Mouse (Mus musculus) liver, embryonic 13.5 days (tissue): ENCODE data around the gene Acp2. TPM values are rescaled to one million over a fixed set of nuclear protein-coding genes. Genes with fewer than 3 reads are reported as not detected.

Experiments
- ATAC-seq: fragments of 200-750 bp; cut with Nextera tagmentation; 2 replicates; pipeline ENCODE4 v1.8.0; 2017; ENCODE audit warnings: low read depth, mild to moderate bottlenecking, moderate number of reproducible peaks, moderate library complexity
- DNase-seq: peaks from one replicate; pipeline ENCODE4 v3.0.0; 2022
- H3K27ac ChIP-seq: fragments of 300-500 bp; sonication (generic); 2 replicates; pipeline ENCODE4 v1.5.1; 2015; ENCODE audit warnings: moderate library complexity, mild to moderate bottlenecking, inconsistent platforms
- H3K27me3 ChIP-seq: fragments of 300-500 bp; sonication (generic); 2 replicates; pipeline ENCODE4 v1.6.1; 2015; ENCODE audit warnings: mild to moderate bottlenecking, inconsistent platforms
- H3K36me3 ChIP-seq: fragments of 300-500 bp; sonication (generic); 2 replicates; pipeline ENCODE4 v1.6.1; 2015; ENCODE audit warnings: mild to moderate bottlenecking, inconsistent platforms
- H3K4me1 ChIP-seq: fragments of 300-500 bp; sonication (generic); replicated peaks from 2 replicates; pipeline ENCODE4 v1.6.1; 2015; ENCODE audit warnings: inconsistent platforms
- H3K4me2 ChIP-seq: fragments of 300-500 bp; sonication (generic); 2 replicates; pipeline ENCODE4 v1.6.1; 2015; ENCODE audit warnings: inconsistent platforms, mild to moderate bottlenecking, moderate library complexity
- H3K4me3 ChIP-seq: fragments of 300-500 bp; sonication (generic); replicated peaks from 2 replicates; pipeline ENCODE4 v1.5.1; 2015; ENCODE audit warnings: mild to moderate bottlenecking, inconsistent platforms
- H3K9ac ChIP-seq: fragments of 300-500 bp; sonication (generic); 2 replicates; pipeline ENCODE4 v1.6.1; 2015; ENCODE audit warnings: mild to moderate bottlenecking, inconsistent platforms
- H3K9me3 ChIP-seq: fragments of 300-500 bp; sonication (generic); replicated peaks from 2 replicates; pipeline ENCODE4 v1.6.1; 2016; ENCODE audit warnings: inconsistent platforms
- WGBS: fragments of 180-500 bp; shearing (Covaris S2); methylation state at CpG from one replicate; pipeline ENCODE4 v1.1.7; 2015; ENCODE audit not compliant: insufficient replicate concordance; 5-methylcytosine and 5-hydroxymethylcytosine counted together
- polyA plus RNA-seq: library from polyadenylated mRNA; unstranded; fragments of >200 nt; fragmentation: Nextera tagmentation; extraction: Ambion mirVana; gene quantifications from 2 replicates; pipeline ENCODE4 v1.2.1, GENCODE M21; 2015

Gene Acp2
- polyA plus RNA-seq, 1 experiment from 2014 or later: 8.2 TPM

DNA sequence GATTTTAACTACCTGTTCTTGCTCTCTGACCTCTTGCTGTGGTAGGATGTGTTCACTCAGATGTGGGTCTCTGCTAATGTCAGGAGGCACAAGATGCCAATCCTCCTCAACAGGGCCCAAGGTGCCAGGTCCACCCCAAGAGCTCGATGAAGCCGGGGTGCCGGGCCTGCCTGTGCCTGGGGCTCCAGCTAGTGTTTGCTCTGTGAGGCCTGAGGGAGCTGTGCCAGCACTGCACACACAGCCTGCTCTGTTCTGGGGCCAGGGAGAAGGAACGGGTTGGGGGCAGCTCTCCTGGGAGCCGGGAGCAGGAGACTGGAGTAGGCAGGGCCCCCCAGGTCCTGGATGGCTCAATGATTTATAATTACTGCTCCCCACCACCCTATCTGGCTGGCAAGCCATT is 55.4 kb downstream of the Acp2 start:
- Histone ChIP-seq H3K4me1 (peaks cover 21% of the 10 kb centered on the region), H3K27me3 (peaks cover 73% of the 10 kb centered on the region), H3K4me2 (peak overlapping the region; percentile 56), H3K36me3 (peaks cover 12% of the 10 kb centered on the region), H3K9ac (peak overlapping the region; percentile 37), H3K4me3 (peak overlapping the region; percentile 50), H3K27ac (0 out of 2 replicates have a peak overlapping the region, but pooled peaks have one; percentile 9), H3K9me3 (no peaks in the 10 kb centered on the region)
- ATAC-seq (no peak), DNase-seq (no peak)
- WGBS: 68% methylated on average over 5 of the region's 5 CpGs

- DNase-seq: no peak
- peaks cover 12% of the 10 kb centered on the region for H3K36me3 ChIP-seq
- no peak overlapping the region for H3K9ac ChIP-seq
- 23% methylated on average over 1 of the region's 1 CpGs for WGBS
- H3K4me1 ChIP-seq: peaks cover 24% of the 10 kb centered on the region
- no peaks in the 10 kb centered on the region for H3K9me3 ChIP-seq
- peak overlapping the region; percentile 56; the same call in 1 of the 2 replicates for H3K4me2 ChIP-seq
- ATAC-seq: no peak
- H3K27me3 ChIP-seq: peaks cover 66% of the 10 kb centered on the region
- no peak overlapping the region for H3K4me3 ChIP-seq
- no peak overlapping the region for H3K27ac ChIP-seq
These were observed 56.1 kb downstream of the Acp2 start for GRCm38 (mm10) chr2:91258830-91259229.

GRCm38 (mm10) chr2:91259493-91259892 is 56.8 kb downstream of the Acp2 start:
- H3K27me3 ChIP-seq: peaks cover 59% of the 10 kb centered on the region
- H3K36me3 ChIP-seq: peaks cover 12% of the 10 kb centered on the region
- H3K4me2 ChIP-seq: no peak overlapping the region
- H3K9ac ChIP-seq: no peak overlapping the region
- H3K27ac ChIP-seq: no peak overlapping the region
- no peak for DNase-seq
- no peaks in the 10 kb centered on the region for H3K9me3 ChIP-seq
- peaks cover 31% of the 10 kb centered on the region for H3K4me1 ChIP-seq
- no peak overlapping the region for H3K4me3 ChIP-seq
- WGBS: 81% methylated on average over 1 of the region's 1 CpGs
- no peak for ATAC-seq

Other genes starting within 250 kb of the Acp2 start
- 0.69 and 1.00 TPM in 2 replicates for gene Rapsn, start 167.3 kb upstream of the Acp2 start, polyA plus RNA-seq
- 188 and 213 TPM in 2 replicates for gene Psmc3, start 148.9 kb upstream of the Acp2 start, polyA plus RNA-seq
- 10.6 and 10.9 TPM in 2 replicates for gene Slc39a13, start 132.5 kb upstream of the Acp2 start, polyA plus RNA-seq
- gene Spi1, start 120.5 kb upstream of the Acp2 start, polyA plus RNA-seq: 14.1 and 15.1 TPM in 2 replicates
- gene Mybpc3, start 84.7 kb upstream of the Acp2 start, polyA plus RNA-seq: 0.14 and 0.95 TPM in 2 replicates
- 7.4 and 8.4 TPM in 2 replicates for gene Madd, start 19.0 kb upstream of the Acp2 start, polyA plus RNA-seq
- gene Nr1h3, start 51 bp upstream of the Acp2 start, polyA plus RNA-seq: 14.1 and 16.5 TPM in 2 replicates
- gene Ddb2, start 34.1 kb downstream of the Acp2 start, polyA plus RNA-seq: 5.5 and 6.0 TPM in 2 replicates
- gene Pacsin3, start 53.1 kb downstream of the Acp2 start, polyA plus RNA-seq: 10.5 and 11.5 TPM in 2 replicates
- 64.1 and 70.4 TPM in 2 replicates for gene Arfgap2, start 62.1 kb downstream of the Acp2 start, polyA plus RNA-seq
- gene 1110051M20Rik, start 241.8 kb downstream of the Acp2 start, polyA plus RNA-seq: 7.5 and 7.7 TPM in 2 replicates